Mouse (Mus musculus) megakaryocyte, embryonic 14.5 days (primary cell): Measurements from ENCODE around the gene Sncg. TPM values are rescaled to one million over a fixed set of nuclear protein-coding genes. Genes with fewer than 3 reads are reported as not detected.

Experiments
- H3K27me3 ChIP-seq: replicated peaks from 2 replicates; pipeline ENCODE3; 2012; ENCODE audit warnings: inconsistent platforms
- H3K36me3 ChIP-seq: replicated peaks from 2 replicates; pipeline ENCODE3; 2012; ENCODE audit warnings: low read length, inconsistent platforms, mixed read lengths
- H3K4me1 ChIP-seq: 2 replicates; pipeline ENCODE4 v1.6.1; 2012; ENCODE audit warnings: inconsistent platforms
- H3K4me3 ChIP-seq: replicated peaks from 2 replicates; pipeline ENCODE3; 2012; ENCODE audit warnings: moderate library complexity, mild to moderate bottlenecking, inconsistent platforms
- H3K9me3 ChIP-seq: 2 replicates; pipeline ENCODE4 v1.6.1; 2012; ENCODE audit warnings: inconsistent platforms
- FLI1 ChIP-seq: IDR thresholded peaks from 2 replicates; pipeline ENCODE4 v1.6.1; 2012; ENCODE audit warnings: low read length, inconsistent platforms, mixed read lengths
- GATA1 ChIP-seq: IDR thresholded peaks from 3 replicates; pipeline ENCODE4 v1.6.1; 2012; ENCODE audit warnings: mixed read lengths, low read length, inconsistent platforms, borderline replicate concordance
- polyA plus RNA-seq: library from polyadenylated mRNA; stranded (reverse); fragments of >175 nt; gene quantifications from 2 replicates; pipeline ENCODE4 v1.2.3, GENCODE M21; 2012; ENCODE audit warnings: low replicate concordance; ENCODE audit not compliant: insufficient read depth

Gene Sncg
- polyA plus RNA-seq, 1 experiment: not detected

DNA sequence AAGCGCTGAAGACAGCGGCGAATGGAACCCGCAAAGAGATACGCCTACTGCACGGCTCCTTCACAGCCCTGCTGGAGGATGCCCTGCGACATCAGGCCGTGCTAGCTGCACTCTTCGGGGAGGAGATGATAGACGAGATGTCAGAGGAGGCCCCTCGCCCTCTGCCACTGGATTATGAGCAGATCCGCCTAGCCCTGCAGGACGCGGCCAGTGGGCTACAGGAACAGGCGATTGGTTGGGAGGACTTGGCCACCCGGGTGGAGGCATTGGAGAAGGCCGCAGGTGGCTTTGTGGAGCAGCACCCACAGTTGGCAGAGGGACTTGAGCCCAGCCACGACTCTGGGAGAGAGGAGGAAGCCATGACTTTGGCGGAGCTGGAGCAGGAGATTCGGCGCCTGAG lies 24.3 kb upstream of the Sncg start:
- no peaks in the 10 kb centered on the region for H3K9me3 ChIP-seq
- H3K36me3 ChIP-seq: no peaks in the 10 kb centered on the region
- no peak for TF ChIP-seq FLI1
- TF ChIP-seq GATA1: no peak
- no peaks in the 10 kb centered on the region for H3K4me1 ChIP-seq
- no peak overlapping the region for H3K4me3 ChIP-seq
- H3K27me3 ChIP-seq: peaks cover 8% of the 10 kb centered on the region

DNA sequence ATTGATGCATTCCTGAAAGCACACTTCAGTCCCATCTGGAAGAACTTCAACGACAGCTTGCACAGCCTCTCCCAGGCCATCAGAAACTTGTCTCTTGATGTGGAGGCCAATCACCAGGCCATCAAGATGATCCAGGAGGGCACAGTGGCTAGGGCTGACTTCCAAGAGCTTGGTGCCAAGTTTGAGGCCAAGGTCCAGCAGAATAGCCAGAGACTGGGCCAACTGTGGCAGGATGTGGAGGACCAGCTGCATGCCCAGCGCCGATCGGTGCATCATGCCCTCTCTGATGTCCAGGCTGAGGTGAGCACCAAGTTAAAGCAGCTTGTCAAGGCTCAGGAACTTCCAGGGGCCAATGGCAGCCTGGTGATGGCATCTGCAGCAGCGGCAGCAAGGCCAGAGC lies 23.3 kb upstream of the Sncg start:
- Histone ChIP-seq H3K36me3 (no peaks in the 10 kb centered on the region), H3K9me3 (no peaks in the 10 kb centered on the region), H3K4me1 (no peaks in the 10 kb centered on the region), H3K27me3 (peaks cover 6% of the 10 kb centered on the region), H3K4me3 (no peak overlapping the region)
- TF ChIP-seq GATA1 (no peak), FLI1 (no peak)

DNA sequence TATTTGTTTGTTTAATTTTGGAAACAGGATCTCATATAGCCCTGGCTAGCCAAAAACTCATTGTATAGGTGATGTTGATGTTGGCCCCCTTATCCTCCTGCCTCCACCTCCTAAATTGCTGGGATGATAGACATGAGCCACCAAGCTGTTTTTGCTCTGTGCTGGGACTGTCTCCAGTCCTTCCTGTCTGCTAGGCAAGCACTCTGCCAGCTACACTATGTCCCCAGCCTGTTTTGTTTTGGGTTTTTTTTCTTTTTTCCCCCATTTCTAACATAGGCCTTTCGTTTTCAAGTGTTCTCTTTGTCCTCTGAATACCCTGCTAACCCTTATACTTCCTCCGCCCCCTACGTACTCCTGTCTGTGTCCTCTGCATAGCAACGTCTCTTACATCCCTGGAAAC lies 18.7 kb upstream of the Sncg start:
- Histone ChIP-seq H3K9me3 (peaks cover 3% of the 10 kb centered on the region), H3K27me3 (peaks cover 5% of the 10 kb centered on the region), H3K36me3 (no peaks in the 10 kb centered on the region), H3K4me3 (no peak overlapping the region), H3K4me1 (no peaks in the 10 kb centered on the region)
- TF ChIP-seq GATA1: no peak
- TF ChIP-seq FLI1: no peak

DNA sequence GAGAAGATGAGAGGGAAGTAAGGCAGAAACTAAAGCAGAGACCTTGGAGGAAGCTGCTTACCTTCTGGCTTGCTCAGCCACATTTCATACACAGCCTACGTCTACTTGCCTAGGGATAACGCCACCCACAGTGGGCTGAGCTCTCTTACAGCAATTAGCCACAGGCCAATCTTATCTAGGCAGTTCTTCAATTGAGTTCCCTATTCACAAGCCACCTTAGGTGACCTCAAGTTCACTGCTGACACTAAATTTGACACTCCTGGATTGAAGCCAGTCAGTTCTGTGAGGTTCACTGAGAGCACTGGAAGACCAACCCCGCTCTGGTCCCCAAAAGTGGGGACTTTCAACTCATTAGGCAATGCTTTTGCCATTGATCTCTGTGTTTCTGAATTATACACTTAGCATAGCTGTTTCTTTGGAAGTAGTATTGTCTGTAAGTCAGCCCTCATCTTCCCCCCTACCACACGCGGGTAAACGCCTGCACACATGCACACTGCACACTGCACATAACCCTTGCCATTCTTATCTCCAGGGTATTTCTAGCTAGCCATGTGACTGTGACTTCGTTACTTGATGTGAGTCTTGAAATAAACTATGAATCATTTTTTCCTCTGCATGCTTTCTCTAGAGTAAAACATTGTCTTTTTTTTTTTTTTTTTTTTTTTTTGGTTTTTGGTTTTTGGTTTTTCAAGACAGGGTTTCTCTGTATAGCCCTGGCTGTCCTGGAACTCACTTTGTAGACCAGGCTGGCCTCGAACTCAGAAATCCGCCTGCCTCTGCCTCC lies 8.5 kb upstream of the Sncg start:
- TF ChIP-seq FLI1 (no peak), GATA1 (no peak)
- Histone ChIP-seq H3K4me1 (no peaks in the 10 kb centered on the region), H3K36me3 (no peaks in the 10 kb centered on the region), H3K9me3 (0 out of 2 replicates have a peak, but pooled peaks cover 5% of the 10 kb centered on the region), H3K4me3 (no peak overlapping the region), H3K27me3 (peaks cover 4% of the 10 kb centered on the region)

DNA sequence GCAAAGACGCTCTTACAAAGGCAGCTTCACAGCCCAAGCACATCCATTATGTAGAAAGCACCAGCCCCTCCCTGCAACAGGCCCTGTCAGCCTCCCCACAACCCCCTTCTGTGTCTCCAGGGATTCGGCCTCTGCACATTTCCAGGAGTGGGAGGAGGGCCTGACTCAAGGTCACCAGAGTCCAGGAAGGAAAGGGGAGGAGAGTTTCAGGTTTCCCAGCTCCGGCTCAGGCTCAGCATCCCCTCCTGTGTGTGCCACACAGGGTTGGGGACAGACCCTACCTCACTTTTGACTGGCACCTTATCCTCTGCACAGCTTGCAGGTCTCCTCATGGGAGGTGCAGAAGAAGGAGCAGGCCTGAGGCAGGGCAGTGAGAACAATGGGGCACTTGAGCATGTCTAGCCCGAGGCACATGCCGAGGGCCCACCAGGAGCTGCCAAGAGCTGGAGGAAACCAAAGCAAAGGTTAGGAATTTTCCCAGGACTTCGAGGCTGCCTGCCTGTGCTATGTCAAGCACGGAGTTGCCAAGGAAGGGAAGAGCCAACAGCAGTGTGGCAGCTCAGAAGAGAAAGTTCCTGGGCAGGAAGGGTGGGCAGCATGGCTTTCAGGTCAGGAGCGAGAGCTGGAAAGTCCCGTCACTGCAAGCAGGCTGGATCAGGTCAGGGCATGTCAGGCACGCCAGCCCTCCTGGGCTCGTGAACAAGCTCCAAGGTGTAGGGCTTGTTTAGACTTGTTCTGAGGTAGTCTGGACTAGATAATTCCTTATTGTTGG lies 4.2 kb upstream of the Sncg start:
- H3K4me1 ChIP-seq: no peaks in the 10 kb centered on the region
- no peak overlapping the region for H3K4me3 ChIP-seq
- H3K27me3 ChIP-seq: peaks cover 28% of the 10 kb centered on the region
- no peaks in the 10 kb centered on the region for H3K36me3 ChIP-seq
- no peak for TF ChIP-seq GATA1
- TF ChIP-seq FLI1: no peak
- H3K9me3 ChIP-seq: 0 out of 2 replicates have a peak, but pooled peaks cover 5% of the 10 kb centered on the region

DNA sequence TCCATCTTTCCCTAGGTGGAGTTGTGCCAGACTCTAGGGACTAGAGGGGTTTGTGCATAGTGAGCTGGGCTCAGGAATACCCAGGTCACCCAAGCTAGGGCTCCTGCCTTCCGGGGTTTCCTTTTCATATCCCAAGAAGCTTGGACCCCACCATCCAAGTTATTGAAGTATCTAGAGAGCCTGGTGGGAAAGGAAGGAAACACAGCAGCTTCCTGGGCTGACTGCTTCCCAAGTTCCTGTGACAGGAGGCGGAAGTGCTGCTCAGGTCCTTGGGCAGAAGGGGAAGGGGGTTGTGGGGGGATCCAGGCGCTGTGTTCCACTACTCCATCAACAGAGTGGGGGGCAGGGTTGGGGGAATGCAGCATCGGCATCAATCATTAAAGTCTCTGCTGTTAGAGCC lies 2.5 kb upstream of the Sncg start:
- peaks cover 34% of the 10 kb centered on the region for H3K27me3 ChIP-seq
- no peaks in the 10 kb centered on the region for H3K4me1 ChIP-seq
- TF ChIP-seq FLI1: no peak
- no peak for TF ChIP-seq GATA1
- no peaks in the 10 kb centered on the region for H3K36me3 ChIP-seq
- H3K4me3 ChIP-seq: no peak overlapping the region
- no peaks in the 10 kb centered on the region; the same call in 1 of the 2 replicates for H3K9me3 ChIP-seq

DNA sequence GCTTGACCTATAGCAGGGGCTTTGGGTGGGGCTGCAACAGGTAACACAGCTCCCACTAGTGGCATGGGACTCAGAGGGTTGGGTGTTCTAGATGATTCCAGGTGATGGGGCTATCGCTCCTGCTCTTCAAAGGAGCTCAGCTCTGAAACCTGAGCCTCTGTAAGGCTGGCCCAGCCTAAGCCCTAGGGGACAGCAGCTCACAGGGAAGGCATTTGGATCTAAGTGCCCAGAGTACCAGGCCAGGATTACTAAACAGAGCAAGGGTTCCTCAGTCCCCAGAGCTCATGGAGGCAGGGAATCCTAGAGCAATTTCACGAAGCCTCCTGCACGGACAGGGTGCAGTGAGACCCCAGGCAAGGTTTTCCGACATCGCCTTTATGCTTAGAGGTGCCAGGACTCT lies 1.4 kb upstream of the Sncg start:
- Histone ChIP-seq H3K4me3 (no peak overlapping the region), H3K9me3 (no peaks in the 10 kb centered on the region; the same call in 1 of the 2 replicates), H3K27me3 (peaks cover 37% of the 10 kb centered on the region), H3K36me3 (no peaks in the 10 kb centered on the region), H3K4me1 (no peaks in the 10 kb centered on the region)
- TF ChIP-seq GATA1 (no peak), FLI1 (no peak)

DNA sequence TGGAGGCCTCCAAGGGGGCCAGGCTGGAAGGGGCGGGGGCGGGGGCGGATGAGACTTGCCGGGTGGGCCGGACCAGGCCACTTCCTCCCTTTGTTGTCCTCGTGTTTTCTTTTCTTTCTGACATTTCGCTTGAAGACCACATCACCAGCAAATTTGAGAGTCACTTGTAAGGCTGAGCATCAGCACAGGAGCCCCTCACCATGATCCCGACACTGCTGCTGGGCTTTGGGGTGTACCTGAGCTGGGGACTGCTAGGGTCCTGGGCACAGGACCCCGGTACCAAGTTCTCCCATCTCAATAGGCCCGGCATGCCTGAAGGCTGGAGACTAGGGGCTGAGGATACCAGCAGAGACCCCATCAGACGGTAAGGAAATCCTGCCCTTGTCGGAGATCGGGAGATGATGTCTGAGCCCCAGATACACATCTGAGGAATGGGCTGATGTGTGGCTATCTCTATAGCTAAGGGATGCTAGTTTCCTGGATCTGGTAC lies 871 bp upstream of the Sncg start, which contains the start of gene Mmrn2:
TSS of gene Mmrn2 (plus strand) at position 51 of the 490 bp plus-strand sequence.
- Histone ChIP-seq H3K4me3 (no peak within 1 kb of the TSS), H3K4me1 (no peaks in the 10 kb centered on the region), H3K27me3 (peaks cover 37% of the 10 kb centered on the region), H3K9me3 (no peaks in the 10 kb centered on the region; the same call in 1 of the 2 replicates), H3K36me3 (no peaks in the 10 kb centered on the region)
- TF ChIP-seq GATA1 (no peak), FLI1 (no peak)

DNA sequence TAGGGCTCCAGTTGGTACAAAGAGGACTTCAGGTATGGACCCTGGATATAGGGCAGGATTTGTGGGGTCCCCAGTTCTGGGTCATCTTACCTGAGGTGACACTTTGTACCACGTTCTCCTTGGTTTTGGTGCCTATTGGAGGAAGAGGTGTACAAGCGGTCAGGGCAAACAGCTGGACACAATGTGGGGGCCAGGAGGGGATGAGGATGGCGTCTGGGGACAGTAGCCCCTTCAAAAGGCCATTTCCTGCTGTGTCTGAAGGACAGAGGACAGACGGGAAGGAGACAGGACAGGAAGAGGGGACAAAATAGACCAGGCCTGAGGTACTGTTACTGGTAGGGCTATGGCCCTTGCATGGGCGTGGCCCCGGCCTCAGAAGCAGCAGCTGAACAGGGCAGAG lies 1.0 kb downstream of the Sncg start:
- Histone ChIP-seq H3K27me3 (peaks cover 39% of the 10 kb centered on the region), H3K9me3 (no peaks in the 10 kb centered on the region; the same call in 1 of the 2 replicates), H3K36me3 (no peaks in the 10 kb centered on the region), H3K4me3 (no peak overlapping the region), H3K4me1 (no peaks in the 10 kb centered on the region)
- TF ChIP-seq FLI1 (no peak), GATA1 (no peak)

DNA sequence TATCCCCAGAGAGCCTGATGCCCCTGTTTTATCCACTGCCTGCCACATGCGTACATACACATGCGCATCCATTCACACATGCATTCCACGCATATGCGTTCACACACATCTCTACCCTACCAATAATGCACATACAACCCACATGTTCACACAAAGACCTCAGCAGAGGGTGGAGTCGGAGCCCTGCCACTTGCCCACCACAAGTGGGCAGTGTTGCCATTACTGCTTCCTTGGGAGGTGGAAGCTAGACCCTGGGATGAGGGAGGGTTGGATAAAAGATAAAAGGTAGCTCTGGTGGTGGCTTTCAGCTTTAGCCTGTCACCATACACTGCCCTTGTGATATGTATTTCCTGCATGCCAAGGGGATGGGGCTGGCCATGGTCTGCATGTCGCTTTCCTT lies 1.9 kb downstream of the Sncg start:
- TF ChIP-seq FLI1 (no peak), GATA1 (no peak)
- no peaks in the 10 kb centered on the region for H3K4me1 ChIP-seq
- H3K27me3 ChIP-seq: peaks cover 35% of the 10 kb centered on the region

DNA sequence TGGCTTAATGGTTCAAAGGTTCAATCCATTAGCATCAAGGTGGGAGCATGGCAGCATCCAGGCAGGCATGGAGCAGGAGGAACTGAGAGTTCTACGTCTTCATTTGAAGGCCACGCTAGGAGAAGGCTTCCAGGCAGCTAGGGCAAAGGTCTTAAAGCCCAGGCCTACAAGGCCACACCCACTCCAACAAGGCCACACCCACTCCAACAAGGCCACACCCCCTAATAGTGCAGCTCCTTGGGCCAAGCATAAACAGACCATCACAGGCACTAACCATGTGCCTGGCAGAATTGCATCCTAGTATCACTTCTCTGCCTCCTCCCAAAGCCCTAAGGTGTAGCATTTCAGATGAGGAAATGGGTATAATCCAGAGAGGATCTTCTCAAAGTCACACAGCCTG lies 2.8 kb downstream of the Sncg start:
- Histone ChIP-seq H3K27me3 (peaks cover 33% of the 10 kb centered on the region), H3K9me3 (no peaks in the 10 kb centered on the region; the same call in 1 of the 2 replicates), H3K4me1 (no peaks in the 10 kb centered on the region), H3K36me3 (no peaks in the 10 kb centered on the region), H3K4me3 (no peak overlapping the region)
- TF ChIP-seq GATA1: no peak
- TF ChIP-seq FLI1: no peak

More for the DNA sequence above, 1.9 kb downstream of the Sncg start:
- Histone ChIP-seq H3K36me3 (no peaks in the 10 kb centered on the region), H3K9me3 (no peaks in the 10 kb centered on the region; the same call in 1 of the 2 replicates), H3K4me3 (no peak overlapping the region)
